Mouse (Mus musculus): ENCODE measurements around the gene Doc2a.
"Not testable (repeated sequence)": the region's sequence is repeated elsewhere in the genome, so short reads cannot be mapped to it uniquely, and the experiment has no call there.

Doc2a gene

DNA sequence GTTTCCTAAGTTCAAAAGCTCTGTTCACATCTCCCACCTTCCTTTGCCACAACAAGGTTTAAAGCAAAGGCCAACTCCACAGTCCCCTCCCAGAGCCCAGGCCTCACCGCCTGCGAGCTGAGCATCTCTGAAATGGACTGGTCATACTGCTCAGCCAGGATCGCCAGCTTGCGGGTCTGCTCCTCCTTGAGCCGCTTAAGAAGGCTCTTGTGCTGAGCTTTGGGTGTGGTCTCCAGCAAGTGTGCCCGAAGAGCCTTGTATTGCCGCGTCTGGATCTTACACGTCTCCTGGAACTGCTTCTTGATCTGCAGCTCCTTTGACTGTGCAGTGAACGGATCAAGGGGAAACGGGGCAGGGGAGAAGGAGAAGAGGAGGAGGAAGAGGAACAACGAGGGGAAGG, 20.8 kb downstream of the Doc2a start:
- DNase-seq (ENCODE audit: low spot score in 2 of 2): no peak

DNA sequence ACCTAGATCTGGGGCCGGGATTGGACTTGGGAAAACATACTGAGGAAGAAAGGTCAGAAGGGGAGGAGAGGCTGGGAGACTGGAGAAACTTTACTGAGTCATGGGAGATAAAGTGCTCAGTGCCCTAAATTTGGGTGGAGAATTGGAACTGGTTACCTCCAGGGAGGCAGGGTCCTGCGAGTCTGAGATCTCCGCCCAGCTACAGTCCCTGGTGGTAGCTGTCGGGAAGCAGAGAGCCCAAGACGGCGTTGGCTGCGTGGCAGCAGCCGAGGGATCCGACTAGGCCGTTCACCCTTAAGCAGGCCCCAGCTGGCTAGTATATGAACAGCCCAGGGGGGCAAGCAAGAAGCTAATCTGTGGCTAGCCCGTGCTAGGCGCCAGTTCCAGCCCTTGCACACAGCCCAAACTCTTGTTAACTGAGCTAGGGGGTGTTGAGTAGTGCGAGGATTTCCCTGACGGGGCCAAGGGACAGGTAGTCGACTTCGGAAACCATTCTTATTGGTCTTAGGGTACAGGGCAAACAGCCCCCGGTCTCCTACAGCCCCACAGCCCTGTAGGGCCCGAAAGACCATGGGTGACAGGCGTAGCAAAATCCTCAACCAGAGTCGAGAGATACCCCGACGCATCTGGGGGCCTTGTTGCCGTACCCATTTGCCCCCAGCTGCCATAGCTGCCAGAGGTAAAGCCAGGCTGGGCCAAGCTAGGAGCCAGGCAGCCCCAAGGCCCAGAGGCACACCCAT, 22.7 kb downstream of the Doc2a start:
- no peak for DNase-seq (ENCODE audit: low spot score in 2 of 2)

DNA sequence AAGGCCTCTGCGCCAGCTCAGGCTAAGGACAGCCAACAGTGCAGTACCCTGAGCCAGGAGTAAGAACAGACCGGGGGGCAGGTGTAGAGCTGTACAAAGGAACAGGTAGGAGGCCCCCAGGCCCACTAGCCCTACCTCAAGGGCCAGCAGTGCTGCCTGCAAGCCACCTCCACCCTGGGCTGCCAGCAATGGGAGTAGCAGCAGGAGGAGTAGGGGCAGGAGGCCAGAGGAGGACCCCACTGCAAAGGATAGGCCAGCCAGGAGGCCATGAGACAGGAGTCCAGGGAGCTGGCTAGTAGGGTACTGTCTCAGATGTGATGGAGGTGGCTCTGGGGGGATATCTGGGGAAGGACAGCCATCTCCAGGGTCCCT, 23.3 kb downstream of the Doc2a start:
- no peak for DNase-seq (ENCODE audit: low spot score in 2 of 2)

DNA sequence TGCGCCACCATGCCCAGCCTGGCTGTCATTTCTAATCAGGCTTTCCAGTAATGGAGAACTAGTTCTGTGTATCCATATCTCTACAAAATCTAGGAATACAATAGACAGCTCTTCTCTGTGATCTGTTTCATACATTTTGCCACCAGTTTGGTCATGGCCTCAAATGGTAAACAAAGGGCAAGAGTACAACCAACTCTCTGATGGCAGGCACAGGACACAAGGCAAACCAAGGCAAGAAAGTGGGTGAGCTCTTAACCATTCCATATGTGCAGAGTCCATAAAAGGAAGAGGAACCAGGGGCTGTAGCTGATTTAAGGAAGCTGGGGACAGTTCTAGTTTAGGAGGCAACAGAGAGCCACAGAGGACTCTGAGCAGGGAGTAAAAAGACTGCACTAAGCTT, 30.0 kb downstream of the Doc2a start:
- DNase-seq (ENCODE audit: low spot score in 2 of 2): no peak

DNA sequence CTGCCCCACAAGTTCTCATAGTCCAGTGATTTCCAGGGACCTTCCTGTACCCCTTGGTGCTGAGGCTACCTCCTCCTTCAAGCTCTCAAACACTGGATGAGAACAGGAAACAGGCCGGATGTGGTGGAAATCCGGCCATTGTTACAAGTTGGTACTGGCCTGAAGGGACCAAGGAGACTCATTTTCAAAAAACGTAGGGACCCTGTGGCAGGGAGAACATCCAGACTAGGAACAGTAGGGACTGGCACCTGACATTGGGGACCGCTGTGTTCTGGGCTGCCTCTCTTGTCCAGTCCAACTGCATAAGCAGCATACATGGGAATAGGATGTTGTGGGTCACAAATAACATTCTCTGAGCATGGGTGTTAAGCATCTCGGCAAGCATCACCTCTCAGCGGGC, 33.8 kb downstream of the Doc2a start:
- no peak for DNase-seq (ENCODE audit: low spot score in 2 of 2)

DNA sequence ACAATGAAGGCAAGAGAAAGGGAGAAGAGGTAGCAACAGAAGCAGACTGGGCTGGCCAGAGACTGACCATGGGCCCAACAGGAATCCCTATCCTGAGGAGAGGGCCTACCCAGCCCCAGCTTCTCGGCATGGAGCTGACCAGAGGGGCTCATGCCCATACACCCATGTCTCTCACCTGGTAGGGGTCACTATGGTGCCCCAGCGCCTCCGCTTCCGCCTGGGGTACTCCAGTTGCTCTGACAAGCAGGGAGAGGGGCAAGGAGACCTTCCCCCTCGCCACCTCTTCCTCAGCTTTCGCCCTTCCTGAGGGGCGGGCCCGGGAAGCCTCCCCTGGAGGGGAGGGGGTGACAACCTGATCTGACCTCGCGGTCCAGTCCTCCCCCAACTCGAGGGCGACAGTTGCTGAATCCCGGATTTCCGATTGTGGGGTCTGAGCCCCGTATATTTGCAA, 36.5 kb downstream of the Doc2a start:
- DNase-seq (ENCODE audit: low spot score in 2 of 2): no peak

DNA sequence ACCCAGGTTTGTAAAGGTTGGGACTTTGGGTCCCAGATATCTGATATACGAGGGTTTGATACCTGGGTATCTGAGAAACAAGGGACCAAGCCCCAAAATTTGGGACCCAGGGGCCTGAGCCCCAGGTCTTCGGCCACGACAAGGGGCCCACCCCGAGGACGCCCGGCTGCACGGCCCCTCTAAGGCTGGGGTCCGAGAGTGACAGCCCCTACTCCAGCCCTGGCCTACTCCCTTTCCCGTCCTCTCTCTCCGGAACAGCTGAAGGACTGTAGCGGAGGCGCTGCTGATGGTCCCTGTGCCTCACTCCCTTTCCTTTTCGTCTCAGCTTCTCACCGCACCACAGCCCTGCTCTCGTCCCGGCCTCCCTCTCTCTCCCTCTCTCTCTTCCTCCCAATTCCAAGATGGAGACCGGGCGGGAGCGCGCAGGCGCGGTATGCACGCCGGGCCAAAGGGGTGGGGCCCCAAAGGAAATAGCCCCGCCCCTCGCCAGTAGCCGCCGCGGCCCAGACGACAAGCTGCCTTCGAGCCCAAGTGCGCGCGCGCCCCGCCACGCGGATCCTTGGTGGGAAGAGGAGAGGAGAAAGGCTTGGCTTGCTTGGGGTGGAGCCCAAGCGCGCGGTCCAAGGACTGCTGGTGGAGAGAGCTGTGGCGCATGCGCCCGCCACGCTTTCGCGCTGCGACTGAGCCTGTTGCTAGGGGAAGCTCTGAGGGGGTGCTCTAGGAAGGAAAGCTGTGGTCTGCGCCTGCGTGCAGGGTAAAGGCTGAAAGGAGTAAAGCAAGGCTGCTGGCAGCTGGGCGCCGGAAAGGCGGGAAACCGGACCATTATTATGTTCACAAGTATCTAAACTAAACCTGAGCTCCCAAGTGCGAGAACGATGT, 37.3 kb downstream of the Doc2a start, which contains the start of gene Taok2:
TSS of gene Taok2 (minus strand) at position 418 of the 879 bp plus-strand sequence.
- peak; percentile 98 for DNase-seq (ENCODE audit: low spot score in 2 of 2)

DNA sequence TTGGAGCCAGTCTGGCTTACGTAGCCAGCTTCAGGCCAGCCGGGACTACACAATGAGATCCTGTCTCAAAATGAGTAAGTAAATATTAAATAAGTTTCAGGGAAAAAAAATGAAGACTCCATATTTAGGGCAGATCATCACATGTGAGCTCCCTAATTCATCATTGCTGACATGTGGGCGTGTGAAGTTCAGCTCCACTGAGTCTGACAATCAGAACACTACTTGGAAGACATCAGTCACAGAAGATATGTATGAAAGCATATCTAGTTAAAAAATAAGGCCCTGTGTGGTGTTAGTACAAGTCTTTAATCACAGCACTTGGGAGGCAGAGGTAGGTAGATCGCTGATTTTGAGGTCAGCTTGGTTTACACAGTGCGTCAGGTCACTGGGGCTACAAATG, 40.1 kb downstream of the Doc2a start:
- no peak for DNase-seq (ENCODE audit: low spot score in 2 of 2)

DNA sequence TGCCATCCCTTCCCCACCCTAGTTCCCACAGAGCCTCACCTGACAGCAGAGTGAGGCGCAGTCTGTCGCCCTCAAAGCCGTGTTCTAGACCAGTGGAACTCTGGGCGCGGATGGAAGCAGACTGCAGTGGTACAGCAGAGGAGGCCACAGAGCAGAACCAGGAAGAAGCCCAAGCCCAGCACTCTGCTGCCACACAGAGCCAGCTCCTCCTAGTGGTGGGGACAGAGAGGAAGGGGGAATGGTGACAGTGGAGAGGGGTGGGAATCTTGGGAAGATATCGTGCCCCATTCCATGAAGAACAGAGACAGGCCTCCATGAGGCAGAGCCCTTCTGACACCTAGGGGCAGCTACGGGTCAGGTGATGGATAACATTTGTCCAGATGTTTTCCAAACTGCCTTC, 41.6 kb downstream of the Doc2a start:
- no peak for DNase-seq (ENCODE audit: low spot score in 2 of 2)

DNA sequence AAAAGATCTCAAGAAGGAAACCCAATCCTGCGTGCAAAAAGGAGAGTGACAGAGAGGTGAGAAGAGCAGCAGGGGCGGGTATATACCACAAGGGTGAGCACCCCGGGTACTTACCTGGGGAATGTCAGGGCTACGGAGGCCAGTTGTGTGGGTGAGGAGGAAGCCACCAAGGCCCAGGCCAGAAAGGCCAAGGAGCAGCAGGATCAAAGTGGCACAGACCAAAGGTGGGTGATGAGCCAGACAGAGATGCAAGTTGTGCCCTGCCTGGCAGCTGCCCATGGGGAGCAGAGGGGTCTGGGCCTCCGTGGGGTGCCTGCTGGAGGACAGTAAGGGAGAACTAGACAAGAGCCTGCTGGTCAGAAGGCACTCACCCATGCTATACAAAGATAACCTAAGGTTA, 49.7 kb downstream of the Doc2a start:
- DNase-seq (ENCODE audit: low spot score in 2 of 2): no peak

DNA sequence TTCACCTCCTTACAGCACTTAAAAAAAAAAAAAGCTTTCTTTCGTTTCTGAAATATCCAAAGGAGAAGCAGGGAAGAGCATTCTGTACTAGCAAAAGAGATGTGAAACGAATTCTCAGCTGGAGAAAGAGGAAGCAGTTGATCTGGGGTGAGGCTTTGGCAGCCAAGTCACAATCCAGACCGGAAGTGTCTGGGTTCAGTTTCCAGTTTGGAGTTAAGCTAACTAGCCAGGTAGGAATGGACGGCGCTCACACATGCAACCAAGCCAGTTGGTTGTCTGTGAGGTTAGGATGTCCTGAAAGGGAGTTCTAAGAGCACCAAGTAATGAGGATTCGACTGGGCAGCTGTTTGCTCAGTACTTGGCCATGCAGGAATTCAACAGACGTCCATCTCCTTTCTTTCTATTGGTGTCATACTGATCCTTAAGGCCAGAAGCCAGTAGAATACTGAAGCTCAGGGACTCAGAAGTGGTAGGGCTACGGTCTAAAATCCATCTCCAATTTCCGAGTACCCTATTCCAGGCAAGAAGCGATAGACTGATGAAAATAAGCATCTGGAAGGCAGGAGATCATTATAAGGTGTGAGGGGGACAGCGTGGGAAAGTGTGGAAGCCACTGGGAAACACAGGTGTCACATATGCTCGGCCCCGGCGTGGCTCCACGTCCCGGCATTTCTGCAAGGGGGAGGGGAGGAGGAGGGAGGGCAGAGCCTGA, 50.3 kb downstream of the Doc2a start:
- no peak for DNase-seq (ENCODE audit: low spot score in 2 of 2)

DNA sequence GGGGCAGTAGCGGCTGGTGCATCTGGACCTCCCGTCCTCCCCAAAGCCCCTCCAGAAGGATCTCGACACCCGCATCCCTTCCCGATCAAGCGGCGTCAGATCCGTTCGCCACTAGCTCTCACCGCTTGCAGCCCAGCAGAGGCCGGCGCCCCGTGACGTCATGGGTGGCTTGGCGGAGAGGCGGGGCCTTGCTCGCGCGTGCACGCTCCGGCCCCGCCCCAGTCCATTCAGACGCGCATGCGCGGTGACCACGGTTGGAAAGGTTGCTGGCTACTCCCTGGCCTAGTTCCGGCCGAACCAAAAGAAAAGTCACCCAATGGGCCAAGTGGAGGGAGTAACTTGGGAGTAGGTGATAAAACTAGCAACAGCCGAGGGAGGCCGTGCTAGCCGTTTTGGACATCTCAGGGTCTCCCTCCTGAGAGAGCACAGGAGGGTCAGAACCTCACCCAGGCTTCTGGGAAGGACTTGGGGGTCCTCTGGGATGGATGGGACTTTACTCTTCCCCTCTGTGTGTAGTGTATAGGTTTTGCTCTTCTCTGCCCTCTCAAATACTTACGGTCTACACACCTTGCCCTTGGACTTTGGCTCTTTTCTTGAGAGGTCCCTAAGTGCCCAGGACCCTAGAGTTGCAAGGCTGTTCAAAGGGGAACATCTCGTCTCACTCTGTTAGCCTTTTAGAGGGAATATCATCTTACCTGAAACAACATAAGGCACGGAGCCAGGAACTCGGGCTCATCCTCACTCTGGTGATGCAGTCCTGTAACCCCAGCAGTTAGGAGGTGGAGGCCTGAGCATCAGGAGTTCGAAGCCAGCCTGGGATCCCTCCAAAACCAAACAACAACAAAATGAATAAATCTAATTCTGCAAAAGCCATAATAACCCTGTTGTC, 51.1 kb downstream of the Doc2a start:
- peak; percentile 90 for DNase-seq (ENCODE audit: low spot score in 2 of 2)

DNA sequence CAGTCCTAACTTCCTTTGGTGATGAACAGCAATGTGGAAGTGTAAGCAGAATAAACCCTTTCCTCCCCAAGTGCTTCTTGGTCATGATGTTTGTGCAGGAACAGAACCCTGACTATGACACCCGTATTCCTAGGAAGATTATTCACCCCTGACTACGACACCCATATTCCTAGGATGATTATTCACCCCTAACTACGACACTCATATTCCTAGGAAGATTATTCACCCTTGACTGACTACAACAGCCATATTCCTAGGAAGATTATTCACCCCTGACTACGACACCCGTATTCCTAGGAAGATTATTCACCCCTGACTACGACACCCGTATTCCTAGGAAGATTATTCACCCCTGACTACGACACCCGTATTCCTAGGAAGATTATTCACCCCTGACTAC, 52.6 kb downstream of the Doc2a start:
- DNase-seq (ENCODE audit: low spot score in 2 of 2): not testable (repeated sequence)
